Mouse (Mus musculus): ENCODE results near the gene Rnf144a. TPM values are rescaled to one million over a fixed set of nuclear protein-coding genes. Genes with fewer than 3 reads are reported as not detected.
A peak's percentile ranks its signal among the peaks of the same experiment; 100 is the strongest.

The Rnf144a gene
- polyA plus RNA-seq, 1 experiment from 2014 or later = 17.8 TPM

DNA sequence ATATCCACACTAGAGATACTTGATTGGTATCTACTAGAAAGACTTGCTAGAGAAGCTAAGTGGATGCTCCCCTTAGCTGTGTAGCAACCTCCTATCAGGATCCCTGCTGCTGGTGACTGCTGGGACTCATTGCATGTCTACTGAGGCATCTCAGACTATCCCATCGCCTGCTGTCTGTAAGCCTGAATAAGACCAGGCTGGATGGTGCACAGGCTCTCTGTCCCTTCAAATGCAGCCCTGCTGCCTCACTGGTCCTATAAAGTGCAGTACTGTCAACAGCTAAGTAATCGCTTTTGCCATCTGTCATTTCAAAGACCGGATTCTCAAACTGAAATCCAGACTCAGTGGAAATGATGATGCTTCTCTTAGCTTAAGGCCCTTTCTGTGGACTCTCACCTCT is 129.6 kb downstream of the Rnf144a start:
- WGBS = 74% methylated on average over 3 of the region's 3 CpGs
- no peaks in the 10 kb centered on the region for H3K4me1 ChIP-seq
- no peak for DNase-seq (ENCODE audit: low spot score)
- H3K9me3 ChIP-seq = no peaks in the 10 kb centered on the region
- H3K36me3 ChIP-seq = no peaks in the 10 kb centered on the region
- H3K27me3 ChIP-seq (ENCODE audit: insufficient read depth, poor library complexity, severe bottlenecking) = no peaks in the 10 kb centered on the region
- H3K4me3 ChIP-seq = no peak overlapping the region
- no peak overlapping the region for H3K27ac ChIP-seq

DNA sequence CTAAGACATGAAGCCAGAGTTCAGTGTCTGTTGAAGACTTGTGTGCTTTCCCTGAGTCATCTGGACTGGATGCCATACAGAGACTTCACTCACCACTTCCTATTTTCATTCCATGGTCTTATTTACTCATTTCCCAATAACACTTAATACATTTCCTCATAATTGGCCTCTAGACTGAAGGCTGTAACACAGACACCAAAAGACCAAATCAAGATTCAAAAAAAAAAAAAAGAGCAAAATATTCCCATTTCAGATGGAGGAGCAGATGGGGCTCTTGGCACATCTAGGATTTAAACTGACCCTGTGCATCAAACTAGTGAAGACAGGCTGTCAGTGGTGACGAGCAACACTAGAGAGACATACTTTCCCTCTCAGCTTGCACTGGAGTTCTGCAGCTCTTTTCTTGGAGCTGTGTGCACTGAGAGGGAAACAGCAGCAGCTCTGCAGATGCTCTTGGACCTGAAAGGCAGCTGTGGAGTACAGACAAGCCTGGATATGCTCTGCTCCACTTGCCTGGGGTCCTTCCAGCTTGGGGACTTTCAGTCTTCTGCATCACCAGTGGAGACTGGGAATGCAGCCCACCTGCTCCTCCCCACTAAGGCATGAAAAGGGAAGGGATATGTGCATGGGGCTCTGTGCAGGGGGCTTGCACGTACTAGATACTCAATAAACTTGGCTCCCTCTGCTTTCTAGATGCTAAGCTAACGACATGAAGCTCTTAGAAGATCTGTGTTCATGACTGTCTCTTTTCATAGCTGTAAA is 134.2 kb downstream of the Rnf144a start:
- Histone ChIP-seq H3K36me3 (no peaks in the 10 kb centered on the region), H3K4me1 (peaks cover 5% of the 10 kb centered on the region; the same call in 1 of the 2 replicates), H3K27me3 (ENCODE audit: insufficient read depth, poor library complexity, severe bottlenecking) (no peaks in the 10 kb centered on the region), H3K9me3 (no peaks in the 10 kb centered on the region), H3K27ac (no peak overlapping the region), H3K4me3 (no peak overlapping the region)
- WGBS = 58% methylated on average over 3 of the region's 3 CpGs
- no peak for DNase-seq (ENCODE audit: low spot score)

DNA sequence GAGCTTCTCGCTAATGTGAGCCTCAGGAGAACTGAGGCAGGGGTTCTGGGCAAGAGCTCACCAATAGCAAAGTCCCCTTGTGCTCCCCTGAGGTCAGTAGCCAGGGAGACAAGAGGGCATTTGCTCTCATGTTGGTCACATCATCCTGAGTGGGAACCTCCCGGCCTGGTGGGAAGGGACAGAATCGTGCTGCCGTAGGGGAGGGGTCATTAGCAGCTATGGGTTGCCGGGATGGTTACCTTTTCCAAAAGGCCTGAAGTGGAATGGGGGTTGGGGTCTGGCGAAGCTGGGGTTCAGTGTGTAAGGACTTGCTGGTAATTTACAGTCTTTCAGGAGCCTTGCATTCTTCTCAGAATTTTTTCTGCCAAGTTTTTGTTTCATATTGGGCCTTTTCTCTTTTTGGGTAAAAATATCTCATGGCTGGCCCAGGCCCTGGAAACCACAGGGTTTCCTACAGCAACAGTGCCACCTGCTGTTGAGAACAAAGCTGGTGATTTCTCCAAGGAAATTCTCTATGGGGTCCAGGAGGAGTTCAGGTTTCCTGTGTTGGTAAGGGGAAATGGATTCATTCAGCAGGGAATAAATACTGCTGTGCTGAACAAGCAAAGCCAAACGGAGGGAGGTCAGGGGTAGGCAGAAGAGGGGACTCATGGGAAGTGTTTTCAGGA is 137.9 kb downstream of the Rnf144a start:
- WGBS = 48% methylated on average over 7 of the region's 7 CpGs
- Histone ChIP-seq H3K4me3 (no peak overlapping the region), H3K27me3 (ENCODE audit: insufficient read depth, poor library complexity, severe bottlenecking) (no peaks in the 10 kb centered on the region), H3K9me3 (no peaks in the 10 kb centered on the region), H3K27ac (peak overlapping the region; percentile 42; the same call in 1 of the 2 replicates), H3K4me1 (peaks cover 5% of the 10 kb centered on the region; the same call in 1 of the 2 replicates), H3K36me3 (no peaks in the 10 kb centered on the region)
- DNase-seq (ENCODE audit: low spot score) = no peak

DNA sequence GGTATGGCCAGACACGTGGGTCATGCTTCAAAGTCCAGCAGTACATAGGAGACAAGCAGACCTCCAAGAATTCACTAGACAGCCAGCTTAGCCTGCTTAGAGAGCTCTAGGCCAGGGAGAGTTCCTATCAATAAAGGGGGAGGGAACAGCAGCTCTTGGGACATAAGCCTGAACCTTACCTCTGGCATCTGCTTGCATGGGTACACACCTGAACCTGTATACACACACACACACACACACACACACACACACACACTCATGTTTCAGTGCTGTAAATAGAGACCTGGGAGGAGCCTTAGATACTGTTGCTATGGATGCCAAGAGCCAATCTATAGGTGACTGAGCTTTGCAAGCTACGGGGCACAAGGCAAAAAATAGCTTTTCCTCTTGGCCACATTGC is 138.5 kb downstream of the Rnf144a start:
- no peaks in the 10 kb centered on the region for H3K36me3 ChIP-seq
- H3K27me3 ChIP-seq (ENCODE audit: insufficient read depth, poor library complexity, severe bottlenecking) = no peaks in the 10 kb centered on the region
- no peak overlapping the region for H3K4me3 ChIP-seq
- H3K27ac ChIP-seq = no peak overlapping the region
- WGBS = 48% methylated on average over 2 of the region's 2 CpGs
- peaks cover 5% of the 10 kb centered on the region; the same call in 1 of the 2 replicates for H3K4me1 ChIP-seq
- no peaks in the 10 kb centered on the region for H3K9me3 ChIP-seq
- no peak for DNase-seq (ENCODE audit: low spot score)

Small RNAs within 50 kb of the gene (microRNA-seq; reads per million reads assigned to microRNA genes)
- gene Mir6538 = 20.2 reads per million, percentile 33 among the genes with 10 or more reads in this experiment

Other genes with a start within 250 kb of the Rnf144a start
- gene Rsad2, start 41.2 kb upstream of the Rnf144a start, polyA plus RNA-seq (2016; fragmentation: Nextera tagmentation; extraction: Ambion mirVana) = 0.25 and 0.60 TPM in 2 replicates
- gene Cmpk2, start 54.0 kb upstream of the Rnf144a start, polyA plus RNA-seq (2016; fragmentation: Nextera tagmentation; extraction: Ambion mirVana) = 3.0 and 4.6 TPM in 2 replicates